Mouse (Mus musculus): ENCODE measurements around the gene Maml3.

DNA sequence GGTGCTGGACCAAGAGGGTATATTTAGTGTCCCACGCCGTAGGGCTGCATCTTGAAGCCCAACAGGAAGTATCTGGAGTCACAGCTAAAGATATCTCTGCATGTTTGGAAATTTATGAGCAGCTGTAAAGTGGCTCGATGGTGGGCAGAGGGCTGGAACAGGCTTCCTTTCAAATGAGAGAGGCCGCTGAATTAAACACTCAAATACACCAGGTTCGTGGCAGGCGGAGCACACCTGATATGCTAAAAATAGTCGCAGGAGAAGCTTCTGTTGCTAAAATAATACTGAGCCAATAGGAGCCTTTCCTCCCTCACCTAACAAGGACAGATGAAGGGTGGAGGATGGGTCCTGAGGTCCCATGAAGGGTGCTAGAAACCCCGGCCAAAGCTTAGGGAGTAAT lies 376.9 kb downstream of the Maml3 start:
- TF ChIP-seq ZNF384 (IDR thresholded peaks at IDR 0.05; ENCODE audit: low read depth, low read length) (no peak), CHD2 (IDR thresholded peaks at IDR 0.05; ENCODE audit: low read depth, low read length) (no peak)

Data from ES-E14 (cell line).